23 mouse cellular contexts compared by ENCODE assay signal in genomic region chr8:12767176-12767575, GRCm38 (mm10). TPM values are rescaled to one million over a fixed set of nuclear protein-coding genes. Genes with fewer than 3 reads are reported as not detected.
DNase-seq lines count a peak whose midpoint lies in the region; ATAC-seq and TF ChIP-seq lines count a peak whose summit lies in the region.
"Had no signal": no experiment of that assay in that cellular context is flagged by ENCODE, and none has a peak within 500 bp of the region (broad histone marks: within the 10 kb centered on the region; RNA-seq: fewer than 3 reads in every experiment).

No protein-coding gene starts in this region.

- intact Hi-C loops in gastrocnemius, adult 2 months (cut with DNase I): no loop called here

- TF ChIP-seq CTCF in gastrocnemius, adult 2 months (IDR thresholded peaks at IDR 0.05): no peak
- TF ChIP-seq CTCF in intestine, postnatal 0 days (IDR thresholded peaks at IDR 0.05; ENCODE audit: low read depth): no peak

- no peak overlapping the region for H3K9ac ChIP-seq in midbrain, embryonic 11.5 days (ENCODE audit: low read length)
- no peak overlapping the region for H3K9ac ChIP-seq in midbrain, embryonic 13.5 days (replicated peaks)
- no peak overlapping the region for H3K9ac ChIP-seq in intestine, postnatal 0 days (ENCODE audit: low read depth, low read length)
- H3K9ac ChIP-seq: forebrain, embryonic 13.5 days; heart, embryonic 12.5 days; heart, embryonic 15.5 days; hindbrain, embryonic 13.5 days had no signal

- no peaks in the 10 kb centered on the region for H3K9me3 ChIP-seq in midbrain, embryonic 11.5 days (ENCODE audit: control insufficient read depth, low read length)
- no peaks in the 10 kb centered on the region for H3K9me3 ChIP-seq in midbrain, embryonic 13.5 days
- no peaks in the 10 kb centered on the region for H3K9me3 ChIP-seq in intestine, postnatal 0 days (ENCODE audit: control insufficient read depth)
- H3K9me3 ChIP-seq: forebrain, embryonic 10.5 days; forebrain, embryonic 13.5 days; heart, embryonic 12.5 days; heart, embryonic 15.5 days; hindbrain, embryonic 10.5 days; hindbrain, embryonic 13.5 days had no signal

- no peaks in the 10 kb centered on the region for H3K4me1 ChIP-seq in midbrain, embryonic 11.5 days (ENCODE audit: control insufficient read depth, insufficient read depth, low read length)
- no peaks in the 10 kb centered on the region for H3K4me1 ChIP-seq in midbrain, embryonic 13.5 days (replicated peaks)
- peaks cover 2% of the 10 kb centered on the region; the same call in 1 of the 2 replicates for H3K4me1 ChIP-seq in intestine, postnatal 0 days (replicated peaks; ENCODE audit: control insufficient read depth, insufficient read depth, low read length)
- H3K4me1 ChIP-seq: forebrain, embryonic 10.5 days; forebrain, embryonic 13.5 days; hindbrain, embryonic 10.5 days; hindbrain, embryonic 13.5 days had no signal

- no peaks in the 10 kb centered on the region for H3K27me3 ChIP-seq in midbrain, embryonic 11.5 days (ENCODE audit: control insufficient read depth, insufficient read depth, low read length)
- H3K27me3 ChIP-seq in midbrain, embryonic 13.5 days: no peaks in the 10 kb centered on the region
- H3K27me3 ChIP-seq in intestine, postnatal 0 days (replicated peaks; ENCODE audit: control insufficient read depth, insufficient read depth, low read length): no peaks in the 10 kb centered on the region
- H3K27me3 ChIP-seq: forebrain, embryonic 13.5 days; heart, embryonic 12.5 days; heart, embryonic 15.5 days; hindbrain, embryonic 13.5 days had no signal

- DNase-seq in gastrocnemius, adult 2 months: peak; percentile 8
- DNase-seq in gastrocnemius, adult 18-20 months (ENCODE audit: low spot score): no peak
- peak; percentile 37 for DNase-seq in midbrain, embryonic 11.5 days (ENCODE audit: low spot score, missing footprints)
- DNase-seq in embryo, embryonic 10 days (ENCODE audit: low spot score): no peak
- DNase-seq: adrenal gland, adult 2 months; adrenal gland, postnatal 14 days; cerebellum, adult 11 months; cerebellum, adult 8-10 months; gastrocnemius, postnatal 25 days; heart, adult 18-20 months; heart, postnatal 10 days; heart, postnatal 36 days had no signal

- H3K27ac ChIP-seq in gastrocnemius, adult 2 months: no peak overlapping the region
- no peak overlapping the region for H3K27ac ChIP-seq in midbrain, embryonic 11.5 days (ENCODE audit: low read depth, low read length)
- H3K27ac ChIP-seq in midbrain, embryonic 13.5 days: no peak overlapping the region
- H3K27ac ChIP-seq in intestine, postnatal 0 days (ENCODE audit: low read depth, low read length): no peak overlapping the region
- H3K27ac ChIP-seq: forebrain, embryonic 10.5 days; forebrain, embryonic 13.5 days; heart, embryonic 15.5 days; hindbrain, embryonic 10.5 days; hindbrain, embryonic 13.5 days had no signal

- no peak overlapping the region for H3K4me2 ChIP-seq in midbrain, embryonic 11.5 days
- H3K4me2 ChIP-seq in midbrain, embryonic 13.5 days (replicated peaks): no peak overlapping the region
- H3K4me2 ChIP-seq in intestine, postnatal 0 days (replicated peaks; ENCODE audit: low read depth): no peak overlapping the region
- H3K4me2 ChIP-seq: forebrain, embryonic 13.5 days; heart, embryonic 12.5 days; heart, embryonic 15.5 days; hindbrain, embryonic 13.5 days had no signal

- no peak overlapping the region for H3K4me3 ChIP-seq in gastrocnemius, adult 2 months
- no peak overlapping the region for H3K4me3 ChIP-seq in midbrain, embryonic 11.5 days (ENCODE audit: low read depth, low read length)
- H3K4me3 ChIP-seq in midbrain, embryonic 13.5 days (replicated peaks): no peak overlapping the region
- no peak overlapping the region for H3K4me3 ChIP-seq in intestine, postnatal 0 days (ENCODE audit: low read depth, low read length)
- H3K4me3 ChIP-seq: forebrain, embryonic 10.5 days; forebrain, embryonic 13.5 days; heart, embryonic 12.5 days; heart, embryonic 15.5 days; hindbrain, embryonic 10.5 days; hindbrain, embryonic 13.5 days had no signal

- WGBS in midbrain, embryonic 11.5 days: 95% methylated on average over 3 of the region's 3 CpGs
- 94% methylated on average over 3 of the region's 3 CpGs for WGBS in midbrain, embryonic 13.5 days
- WGBS in intestine, postnatal 0 days: 96% methylated on average over 3 of the region's 3 CpGs

- ATAC-seq in midbrain, embryonic 11.5 days (ENCODE audit: low FRiP score): no peak
- ATAC-seq in midbrain, embryonic 13.5 days: no peak
- ATAC-seq in intestine, postnatal 0 days: peak; percentile 57
- ATAC-seq: CD4-positive, CD25-positive, alpha-beta regulatory T cell, adult 4 months; forebrain, embryonic 13.5 days; forebrain, embryonic 16.5 days; hindbrain, embryonic 16.5 days had no signal

- no peaks in the 10 kb centered on the region for H3K36me3 ChIP-seq in midbrain, embryonic 11.5 days (ENCODE audit: control insufficient read depth, insufficient read depth, low read length)
- 0 out of 2 replicates have a peak, but pooled peaks cover 2% of the 10 kb centered on the region for H3K36me3 ChIP-seq in midbrain, embryonic 13.5 days
- no peaks in the 10 kb centered on the region for H3K36me3 ChIP-seq in intestine, postnatal 0 days (ENCODE audit: control insufficient read depth, insufficient read depth)
- H3K36me3 ChIP-seq: heart, embryonic 15.5 days; hindbrain, embryonic 13.5 days had no signal

RNA-seq across cellular contexts. Expression of gene Atp11a, which starts 10.4 kb away (rescaled TPM):
- 10 to 100 TPM; 27.1 to 30.9 TPM for total RNA-seq in gastrocnemius, adult 2 months (2021)
- total RNA-seq in gastrocnemius, adult 18-20 months (2021): 10 to 100 TPM; 24.9 to 25.3 TPM
- 8.9 and 10.0 TPM in 2 replicates for polyA plus RNA-seq in midbrain, embryonic 11.5 days (2014; fragmentation: Nextera tagmentation; extraction: Ambion mirVana)
- polyA plus RNA-seq in midbrain, embryonic 13.5 days (2015; fragmentation: Nextera tagmentation; extraction: Ambion mirVana): 9.9 and 10.3 TPM in 2 replicates
- 23.3 and 24.3 TPM in 2 replicates for polyA plus RNA-seq in intestine, postnatal 0 days (2015; fragmentation: Nextera tagmentation; extraction: Ambion mirVana)

Comparison
In these comparisons a context has a peak if more than half of its experiments do, and no peak if none do; other contexts are left out.
1. DNase-seq: peak in gastrocnemius, adult 2 months (single experiment) and midbrain, embryonic 11.5 days (single experiment); none in gastrocnemius, adult 18-20 months (single experiment) and embryo, embryonic 10 days (single experiment).